Mouse (Mus musculus) liver, adult 2 months (tissue): ENCODE measurements around the gene Spats2l.

Experiments
- CTCF ChIP-seq: fragments of 200-500 bp; IDR thresholded peaks from 2 replicates; pipeline ENCODE4 v1.5.1; 2011; ENCODE audit warnings: low read depth, low read length, control low read depth
- POLR2A ChIP-seq: fragments of 200-500 bp; IDR thresholded peaks from 2 replicates; pipeline ENCODE4 v1.6.1; 2011; ENCODE audit warnings: low read length, control low read depth; ENCODE audit not compliant: insufficient read depth; ENCODE audit errors: extremely low read depth

- TF ChIP-seq CTCF (no peak), POLR2A (no peak)
Measured at GRCm38 (mm10) chr1:57955774-57956173, 181.8 kb downstream of the Spats2l start.
